Mouse (Mus musculus): Measurements from ENCODE around the gene Tmem185b. TPM values are rescaled to one million over a fixed set of nuclear protein-coding genes. Genes with fewer than 3 reads are reported as not detected.

Gene Tmem185b
- total and polyA plus RNA-seq, 2 experiments = 6.6 to 14.2 TPM

DNA sequence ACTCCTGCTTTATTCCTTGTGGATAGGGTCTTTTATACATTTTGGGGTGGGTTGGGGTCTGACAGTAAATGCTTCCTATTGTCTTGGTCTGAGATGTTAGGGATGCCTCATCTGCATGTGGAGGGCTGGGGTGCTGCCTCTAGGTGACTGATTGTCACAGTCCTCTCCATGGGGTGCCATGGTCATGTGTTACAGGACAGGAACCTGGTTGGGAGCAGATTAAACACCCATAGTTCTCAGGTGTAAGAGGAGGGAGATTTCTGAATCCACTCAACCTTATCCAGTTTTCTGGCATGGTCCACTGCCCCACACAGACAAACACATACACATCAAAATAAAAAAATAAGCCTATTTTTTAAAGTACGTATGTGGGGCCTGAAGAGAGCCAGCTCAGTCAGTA, 33.5 kb upstream of the Tmem185b start:
- no peaks in the 10 kb centered on the region for H3K36me3 ChIP-seq (ENCODE audit: control insufficient read depth, insufficient read depth, low read length)
- peak overlapping the region; percentile 37 for H3K27ac ChIP-seq (replicated peaks; ENCODE audit: insufficient read depth, low read depth, low read length)
- no peaks in the 10 kb centered on the region for H3K27me3 ChIP-seq (ENCODE audit: control insufficient read depth, insufficient read depth, low read length)
- 56% methylated on average over 1 of the region's 1 CpGs for WGBS
- peaks cover 23% of the 10 kb centered on the region for H3K79me2 ChIP-seq (ENCODE audit: control insufficient read depth, insufficient read depth, low read length)
- TF ChIP-seq POLR2A (IDR thresholded peaks at IDR 0.05; ENCODE audit: extremely low read depth, insufficient read depth, low read length) (no peak), CTCF (IDR thresholded peaks at IDR 0.05; ENCODE audit: low read depth, low read length) (no peak)
- no peak for DNase-seq (ENCODE audit: extremely low read depth, low read depth, low spot score)
- H3K9ac ChIP-seq (ENCODE audit: low read depth, low read length) = no peak overlapping the region
- H3K4me1 ChIP-seq (ENCODE audit: control insufficient read depth, insufficient read depth, low read length) = peaks cover 12% of the 10 kb centered on the region
- no peak overlapping the region for H3K4me3 ChIP-seq (ENCODE audit: insufficient read depth, low read depth, low read length)

DNA sequence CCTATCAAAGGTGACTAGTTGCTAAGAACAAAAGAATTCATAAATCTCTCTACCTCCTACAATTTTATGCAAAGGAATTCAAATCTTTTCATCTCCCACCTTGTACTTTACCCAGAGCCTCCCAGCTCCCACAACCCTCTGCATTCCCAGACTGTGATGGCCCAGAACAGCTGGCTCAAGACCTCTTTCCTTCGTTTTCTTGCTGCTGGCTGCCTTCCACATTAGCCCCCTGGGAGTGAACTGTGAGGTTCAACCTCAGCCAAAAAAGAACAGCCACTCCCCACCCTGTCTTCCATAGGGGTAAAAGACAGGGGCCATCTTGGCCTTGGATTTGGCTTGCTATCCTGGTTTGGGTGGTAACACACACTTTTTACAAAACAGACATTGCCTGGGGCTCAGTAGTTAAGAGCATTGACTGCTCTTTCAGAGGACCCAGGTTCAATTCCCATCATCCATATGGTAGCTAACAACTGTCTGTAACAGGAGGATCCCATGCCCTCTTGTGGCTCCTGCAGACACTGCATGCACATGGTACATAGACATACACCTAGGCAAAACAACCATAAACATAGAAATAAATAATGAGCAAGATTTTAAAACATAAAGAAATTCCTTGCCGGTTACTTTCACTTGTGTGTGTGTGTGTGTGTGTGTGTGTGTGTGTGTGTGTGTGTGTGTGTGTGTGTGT, 31.8 kb upstream of the Tmem185b start:
- no peaks in the 10 kb centered on the region for H3K36me3 ChIP-seq (ENCODE audit: control insufficient read depth, insufficient read depth, low read length)
- no peaks in the 10 kb centered on the region for H3K27me3 ChIP-seq (ENCODE audit: control insufficient read depth, insufficient read depth, low read length)
- DNase-seq (ENCODE audit: extremely low read depth, low read depth, low spot score) = no peak
- 83% methylated on average over 2 of the region's 2 CpGs for WGBS
- no peak overlapping the region for H3K9ac ChIP-seq (ENCODE audit: low read depth, low read length)
- peaks cover 34% of the 10 kb centered on the region for H3K79me2 ChIP-seq (ENCODE audit: control insufficient read depth, insufficient read depth, low read length)
- H3K4me3 ChIP-seq (ENCODE audit: insufficient read depth, low read depth, low read length) = no peak overlapping the region
- H3K27ac ChIP-seq (replicated peaks; ENCODE audit: insufficient read depth, low read depth, low read length) = no peak overlapping the region
- no peak for TF ChIP-seq POLR2A (IDR thresholded peaks at IDR 0.05; ENCODE audit: extremely low read depth, insufficient read depth, low read length)
- TF ChIP-seq CTCF (IDR thresholded peaks at IDR 0.05; ENCODE audit: low read depth, low read length) = peak; percentile 28; the same call in 1 of the 2 replicates
- peaks cover 12% of the 10 kb centered on the region for H3K4me1 ChIP-seq (ENCODE audit: control insufficient read depth, insufficient read depth, low read length)

DNA sequence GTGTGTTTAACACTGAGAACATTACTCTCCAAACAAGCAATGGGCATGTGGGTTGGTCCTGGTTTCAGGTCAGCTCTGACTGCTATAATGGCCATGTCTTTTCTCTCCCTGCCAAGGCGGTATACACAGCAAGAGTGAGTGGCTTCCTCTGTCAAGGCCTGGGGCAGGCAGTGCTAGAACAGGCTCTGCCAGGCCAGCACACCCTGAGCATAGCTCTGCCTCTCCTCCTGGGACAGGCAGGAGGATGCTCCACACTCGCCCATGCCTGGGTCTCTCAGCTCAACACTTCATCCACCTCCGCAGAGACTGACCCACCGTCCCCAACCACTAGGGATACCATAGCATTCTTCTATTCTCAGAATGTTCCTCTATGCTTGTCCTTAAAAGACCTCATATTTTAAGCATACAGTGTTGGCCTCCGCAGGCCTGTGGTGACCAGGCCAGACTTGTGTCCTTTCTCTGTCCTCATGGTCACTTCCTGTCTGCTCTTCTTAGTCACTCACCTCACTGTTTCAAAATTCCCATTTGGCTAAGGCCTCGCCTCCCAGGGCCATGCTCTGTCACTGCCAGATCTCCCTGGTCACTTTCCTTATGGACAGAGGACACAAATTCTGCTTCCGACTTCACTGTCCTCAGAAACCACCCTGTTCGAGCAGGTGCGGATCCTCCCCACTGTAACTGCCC, 31.1 kb upstream of the Tmem185b start:
- H3K27ac ChIP-seq (replicated peaks; ENCODE audit: insufficient read depth, low read depth, low read length) = no peak overlapping the region
- 79% methylated on average over 9 of the region's 9 CpGs for WGBS
- peaks cover 29% of the 10 kb centered on the region for H3K79me2 ChIP-seq (ENCODE audit: control insufficient read depth, insufficient read depth, low read length)
- H3K27me3 ChIP-seq (ENCODE audit: control insufficient read depth, insufficient read depth, low read length) = no peaks in the 10 kb centered on the region
- H3K4me3 ChIP-seq (ENCODE audit: insufficient read depth, low read depth, low read length) = no peak overlapping the region
- no peaks in the 10 kb centered on the region for H3K36me3 ChIP-seq (ENCODE audit: control insufficient read depth, insufficient read depth, low read length)
- peaks cover 13% of the 10 kb centered on the region; the same call in 1 of the 2 replicates for H3K4me1 ChIP-seq (ENCODE audit: control insufficient read depth, insufficient read depth, low read length)
- no peak overlapping the region for H3K9ac ChIP-seq (ENCODE audit: low read depth, low read length)
- DNase-seq (ENCODE audit: extremely low read depth, low read depth, low spot score) = peak; percentile 40
- TF ChIP-seq CTCF (IDR thresholded peaks at IDR 0.05; ENCODE audit: low read depth, low read length) (no peak), POLR2A (IDR thresholded peaks at IDR 0.05; ENCODE audit: extremely low read depth, insufficient read depth, low read length) (no peak)

- H3K9ac ChIP-seq (ENCODE audit: low read depth, low read length) = no peak overlapping the region
Observed at GRCm38 (mm10) chr1:119495396-119495775, 30.6 kb upstream of the Tmem185b start.

DNA sequence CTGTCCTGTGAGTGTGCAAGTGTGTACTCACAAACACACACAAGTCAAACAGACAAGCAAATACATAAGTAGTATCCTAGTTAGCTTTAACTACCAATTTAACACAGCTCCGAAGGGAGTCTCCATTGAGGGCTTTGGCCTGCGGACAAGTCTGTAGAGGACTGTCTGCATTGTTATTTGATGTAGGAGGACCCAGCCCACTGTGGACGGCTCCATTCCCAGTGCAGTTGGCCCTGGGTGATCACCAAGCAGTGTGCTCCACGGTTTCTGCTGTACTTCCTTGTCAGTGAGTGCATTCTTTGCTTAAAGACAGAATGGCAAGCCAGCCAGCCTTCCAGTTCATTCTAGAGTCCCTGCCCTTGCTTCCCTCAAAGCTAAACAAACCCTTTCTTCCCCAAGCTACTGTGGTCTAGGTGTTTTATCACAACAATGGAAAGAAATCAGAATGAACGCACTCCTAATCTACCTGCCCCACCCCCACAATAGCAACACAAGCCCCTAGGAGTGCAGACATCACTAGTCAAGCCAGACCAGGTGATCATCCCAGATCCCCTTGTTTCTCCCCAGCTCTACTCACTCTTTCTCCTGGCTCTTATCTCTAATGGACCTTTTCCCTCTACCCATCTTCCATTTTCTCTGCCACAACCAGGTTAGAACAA, 28.5 kb upstream of the Tmem185b start:
- no peaks in the 10 kb centered on the region for H3K36me3 ChIP-seq (ENCODE audit: control insufficient read depth, insufficient read depth, low read length)
- H3K9ac ChIP-seq (ENCODE audit: low read depth, low read length) = no peak overlapping the region
- peaks cover 12% of the 10 kb centered on the region; the same call in 1 of the 2 replicates for H3K4me1 ChIP-seq (ENCODE audit: control insufficient read depth, insufficient read depth, low read length)
- no peak for DNase-seq (ENCODE audit: extremely low read depth, low read depth, low spot score)
- H3K27ac ChIP-seq (replicated peaks; ENCODE audit: insufficient read depth, low read depth, low read length) = no peak overlapping the region
- H3K79me2 ChIP-seq (ENCODE audit: control insufficient read depth, insufficient read depth, low read length) = peaks cover 36% of the 10 kb centered on the region
- H3K4me3 ChIP-seq (ENCODE audit: insufficient read depth, low read depth, low read length) = no peak overlapping the region
- TF ChIP-seq POLR2A (IDR thresholded peaks at IDR 0.05; ENCODE audit: extremely low read depth, insufficient read depth, low read length) (no peak), CTCF (IDR thresholded peaks at IDR 0.05; ENCODE audit: low read depth, low read length) (no peak)
- H3K27me3 ChIP-seq (ENCODE audit: control insufficient read depth, insufficient read depth, low read length) = no peaks in the 10 kb centered on the region
- 84% methylated on average over 5 of the region's 5 CpGs for WGBS

More at GRCm38 (mm10) chr1:119495396-119495775, 30.6 kb upstream of the Tmem185b start:
- peaks cover 27% of the 10 kb centered on the region for H3K79me2 ChIP-seq (ENCODE audit: control insufficient read depth, insufficient read depth, low read length)
- H3K27me3 ChIP-seq (ENCODE audit: control insufficient read depth, insufficient read depth, low read length) = no peaks in the 10 kb centered on the region
- H3K27ac ChIP-seq (replicated peaks; ENCODE audit: insufficient read depth, low read depth, low read length) = no peak overlapping the region
- H3K4me3 ChIP-seq (ENCODE audit: insufficient read depth, low read depth, low read length) = no peak overlapping the region
- H3K36me3 ChIP-seq (ENCODE audit: control insufficient read depth, insufficient read depth, low read length) = no peaks in the 10 kb centered on the region
- no peak for DNase-seq (ENCODE audit: extremely low read depth, low read depth, low spot score)
- 95% methylated on average over 6 of the region's 6 CpGs for WGBS
- H3K4me1 ChIP-seq (ENCODE audit: control insufficient read depth, insufficient read depth, low read length) = peaks cover 14% of the 10 kb centered on the region; the same call in 1 of the 2 replicates
- TF ChIP-seq POLR2A (IDR thresholded peaks at IDR 0.05; ENCODE audit: extremely low read depth, insufficient read depth, low read length) (no peak), CTCF (IDR thresholded peaks at IDR 0.05; ENCODE audit: low read depth, low read length) (no peak)

Data from liver, adult 2 months (tissue).